Mouse (Mus musculus) cerebellum, adult 9-11 months (tissue): Measurements from ENCODE around the gene Haao.
A peak's percentile ranks its signal among the peaks of the same experiment; 100 is the strongest.

Source experiments
- DNase-seq: peaks from one replicate; pipeline ENCODE4 v3.0.0; 2022

Gene Haao

GRCm38 (mm10) chr17:83847815-83848214, at the start of gene Haao:
Gene Haao (minus strand): TSS chr17:83847963.
- no peak for DNase-seq

- no peak for DNase-seq
Observed at GRCm38 (mm10) chr17:83897361-83897799, 49.6 kb upstream of the Haao start.

- DNase-seq = no peak
Observed at GRCm38 (mm10) chr17:83896723-83897122, 49.0 kb upstream of the Haao start.

GRCm38 (mm10) chr17:83895321-83895770, 47.6 kb upstream of the Haao start:
- DNase-seq = no peak

- no peak for DNase-seq
Observed at GRCm38 (mm10) chr17:83893134-83893533, 45.4 kb upstream of the Haao start.

- DNase-seq = no peak
Observed at GRCm38 (mm10) chr17:83891864-83892263, 44.1 kb upstream of the Haao start.

- no peak for DNase-seq
Observed at GRCm38 (mm10) chr17:83890373-83890696, 42.6 kb upstream of the Haao start.

GRCm38 (mm10) chr17:83889691-83890372, 42.1 kb upstream of the Haao start:
- peak; percentile 57 for DNase-seq

- no peak for DNase-seq
Observed at GRCm38 (mm10) chr17:83889329-83889690, 41.5 kb upstream of the Haao start.

GRCm38 (mm10) chr17:83887241-83887640, 39.5 kb upstream of the Haao start:
- DNase-seq = no peak

- no peak for DNase-seq
Observed at GRCm38 (mm10) chr17:83886395-83886794, 38.6 kb upstream of the Haao start.

GRCm38 (mm10) chr17:83885750-83886149, 38.0 kb upstream of the Haao start:
- no peak for DNase-seq

- DNase-seq = no peak
Observed at GRCm38 (mm10) chr17:83885021-83885582, 37.3 kb upstream of the Haao start.

- no peak for DNase-seq
Observed at GRCm38 (mm10) chr17:83882788-83883187, 35.0 kb upstream of the Haao start.

GRCm38 (mm10) chr17:83881071-83881470, 33.3 kb upstream of the Haao start:
- DNase-seq = no peak

- no peak for DNase-seq
Observed at GRCm38 (mm10) chr17:83880174-83880710, 32.5 kb upstream of the Haao start.

GRCm38 (mm10) chr17:83879631-83880030, 31.9 kb upstream of the Haao start:
- no peak for DNase-seq

- DNase-seq = no peak
Observed at GRCm38 (mm10) chr17:83874610-83875009, 26.8 kb upstream of the Haao start.

GRCm38 (mm10) chr17:83873363-83874141, 25.8 kb upstream of the Haao start:
- no peak for DNase-seq

GRCm38 (mm10) chr17:83872806-83873348, 25.1 kb upstream of the Haao start:
- DNase-seq = peak; percentile 79

GRCm38 (mm10) chr17:83871354-83871753, 23.6 kb upstream of the Haao start:
- DNase-seq = no peak

- no peak for DNase-seq
Observed at GRCm38 (mm10) chr17:83870385-83870784, 22.6 kb upstream of the Haao start.

- DNase-seq = no peak
Observed at GRCm38 (mm10) chr17:83866582-83866981, 18.8 kb upstream of the Haao start.

- no peak for DNase-seq
Observed at GRCm38 (mm10) chr17:83865366-83865765, 17.6 kb upstream of the Haao start.
